Mouse (Mus musculus) hindbrain, embryonic 16.5 days (tissue): ENCODE measurements around the gene Gpr108. TPM values are rescaled to one million over a fixed set of nuclear protein-coding genes. Genes with fewer than 3 reads are reported as not detected.
"Not testable (repeated sequence)": the region's sequence is repeated elsewhere in the genome, so short reads cannot be mapped to it uniquely, and the experiment has no call there.

Experiments used
- ATAC-seq: fragments of 200-750 bp; cut with Nextera tagmentation; 2 replicates; pipeline ENCODE4 v1.8.0; 2017; ENCODE audit warnings: moderate TSS enrichment, moderate library complexity
- H3K27ac ChIP-seq: fragments of 300-500 bp; sonication (generic); 2 replicates; pipeline ENCODE4 v1.5.1; 2014; ENCODE audit warnings: low read depth, mild to moderate bottlenecking, control low read depth, low read length, moderate library complexity
- H3K27me3 ChIP-seq: fragments of 300-500 bp; sonication (generic); replicated peaks from 2 replicates; pipeline ENCODE4 v1.6.1; 2014; ENCODE audit warnings: low read length; ENCODE audit not compliant: control insufficient read depth, insufficient read depth
- H3K36me3 ChIP-seq: fragments of 300-500 bp; sonication (generic); 2 replicates; pipeline ENCODE4 v1.6.1; 2014; ENCODE audit warnings: mild to moderate bottlenecking, low read length, moderate library complexity, mixed read lengths; ENCODE audit not compliant: control insufficient read depth, insufficient read depth
- H3K4me1 ChIP-seq: fragments of 300-500 bp; sonication (generic); 2 replicates; pipeline ENCODE4 v1.6.1; 2014; ENCODE audit warnings: low read depth, low read length; ENCODE audit not compliant: control insufficient read depth, insufficient read depth
- H3K4me2 ChIP-seq: fragments of 300-500 bp; sonication (generic); 2 replicates; pipeline ENCODE4 v1.6.1; 2014; ENCODE audit warnings: mild to moderate bottlenecking, low read length, control low read depth, moderate library complexity
- H3K4me3 ChIP-seq: fragments of 300-500 bp; sonication (generic); 2 replicates; pipeline ENCODE4 v1.5.1; 2014; ENCODE audit warnings: mild to moderate bottlenecking, low read length, control low read depth, moderate library complexity
- H3K9ac ChIP-seq: fragments of 300-500 bp; sonication (generic); 2 replicates; pipeline ENCODE4 v1.6.1; 2014; ENCODE audit warnings: low read depth, mild to moderate bottlenecking, control low read depth, low read length, moderate library complexity
- H3K9me3 ChIP-seq: fragments of 300-500 bp; sonication (generic); 2 replicates; pipeline ENCODE4 v1.6.1; 2014; ENCODE audit warnings: mild to moderate bottlenecking, low read length, moderate library complexity; ENCODE audit not compliant: control insufficient read depth
- WGBS: fragments of 180-500 bp; shearing (Covaris S2); extraction: QIAGEN DNeasy Blood & Tissue Kit; methylation state at CpG from one replicate; pipeline ENCODE4 v1.1.7; 2014; 5-methylcytosine and 5-hydroxymethylcytosine counted together
- polyA plus RNA-seq: library from polyadenylated mRNA; unstranded; fragments of >200 nt; fragmentation: Nextera tagmentation; extraction: Ambion mirVana; gene quantifications from 2 replicates; pipeline ENCODE4 v1.2.1, GENCODE M21; 2015

Gene Gpr108
- polyA plus RNA-seq, 1 experiment from 2014 or later: 24.2 TPM

DNA sequence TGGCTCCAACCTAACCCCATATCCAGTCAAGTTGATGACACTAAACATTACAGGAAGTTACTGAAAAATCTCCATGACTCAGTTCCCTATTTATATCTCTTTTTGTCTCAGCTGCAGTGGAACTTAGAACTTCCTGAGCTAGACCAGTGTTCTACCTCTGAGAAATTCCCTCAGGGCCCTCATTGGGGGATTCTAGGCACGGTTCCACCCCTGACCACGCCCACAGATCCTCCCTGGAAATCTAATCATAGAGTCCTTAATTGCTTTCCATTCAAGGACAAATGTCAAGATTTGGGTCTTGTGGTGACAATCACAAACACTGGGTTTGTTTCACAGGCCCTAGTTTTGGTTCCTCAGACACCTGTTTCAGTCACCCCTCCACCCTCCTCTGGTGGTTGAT, 36.8 kb upstream of the Gpr108 start:
- no peak overlapping the region for H3K9ac ChIP-seq
- no peak overlapping the region for H3K4me2 ChIP-seq
- no peak overlapping the region for H3K27ac ChIP-seq
- no peaks in the 10 kb centered on the region for H3K36me3 ChIP-seq
- 56% methylated on average over 2 of the region's 2 CpGs for WGBS
- no peak for ATAC-seq
- no peaks in the 10 kb centered on the region for H3K4me1 ChIP-seq
- H3K27me3 ChIP-seq: no peaks in the 10 kb centered on the region
- no peaks in the 10 kb centered on the region for H3K9me3 ChIP-seq
- H3K4me3 ChIP-seq: no peak overlapping the region

- no peak overlapping the region for H3K9ac ChIP-seq
- H3K9me3 ChIP-seq: no peaks in the 10 kb centered on the region
- H3K27ac ChIP-seq: no peak overlapping the region
- H3K27me3 ChIP-seq: no peaks in the 10 kb centered on the region
- H3K4me1 ChIP-seq: no peaks in the 10 kb centered on the region
- no peak overlapping the region for H3K4me2 ChIP-seq
- no peaks in the 10 kb centered on the region for H3K36me3 ChIP-seq
- H3K4me3 ChIP-seq: no peak overlapping the region
- ATAC-seq: no peak
- WGBS: 77% methylated on average over 5 of the region's 5 CpGs
Observed at GRCm38 (mm10) chr17:57283906-57284305, 35.7 kb upstream of the Gpr108 start.

DNA sequence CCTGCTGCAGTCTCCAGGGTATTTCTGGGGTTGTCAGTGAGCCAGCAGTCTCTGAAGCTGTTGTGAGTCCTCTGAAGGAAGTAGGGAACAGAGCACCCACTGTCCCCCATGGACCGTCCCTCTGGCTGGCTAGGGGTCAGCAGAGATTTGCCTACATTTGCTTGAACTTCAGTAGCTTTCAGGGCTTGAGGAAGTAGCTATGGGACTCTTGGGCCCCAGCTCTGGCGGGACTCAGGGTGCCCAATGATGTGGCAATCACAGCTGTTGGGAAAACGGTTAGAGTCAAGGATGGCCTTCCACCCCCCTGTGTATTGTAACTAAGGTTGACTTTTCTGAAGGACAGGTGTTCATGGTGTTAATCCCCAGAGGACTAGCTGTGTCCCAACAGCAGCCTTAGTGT, 32.2 kb upstream of the Gpr108 start:
- H3K9ac ChIP-seq: no peak overlapping the region
- H3K27ac ChIP-seq: no peak overlapping the region
- WGBS: 90% methylated on average over 3 of the region's 3 CpGs
- H3K4me2 ChIP-seq: no peak overlapping the region
- peaks cover 10% of the 10 kb centered on the region for H3K4me1 ChIP-seq
- ATAC-seq: no peak
- no peaks in the 10 kb centered on the region; the same call in 1 of the 2 replicates for H3K27me3 ChIP-seq
- no peaks in the 10 kb centered on the region for H3K36me3 ChIP-seq
- H3K4me3 ChIP-seq: no peak overlapping the region
- H3K9me3 ChIP-seq: no peaks in the 10 kb centered on the region

DNA sequence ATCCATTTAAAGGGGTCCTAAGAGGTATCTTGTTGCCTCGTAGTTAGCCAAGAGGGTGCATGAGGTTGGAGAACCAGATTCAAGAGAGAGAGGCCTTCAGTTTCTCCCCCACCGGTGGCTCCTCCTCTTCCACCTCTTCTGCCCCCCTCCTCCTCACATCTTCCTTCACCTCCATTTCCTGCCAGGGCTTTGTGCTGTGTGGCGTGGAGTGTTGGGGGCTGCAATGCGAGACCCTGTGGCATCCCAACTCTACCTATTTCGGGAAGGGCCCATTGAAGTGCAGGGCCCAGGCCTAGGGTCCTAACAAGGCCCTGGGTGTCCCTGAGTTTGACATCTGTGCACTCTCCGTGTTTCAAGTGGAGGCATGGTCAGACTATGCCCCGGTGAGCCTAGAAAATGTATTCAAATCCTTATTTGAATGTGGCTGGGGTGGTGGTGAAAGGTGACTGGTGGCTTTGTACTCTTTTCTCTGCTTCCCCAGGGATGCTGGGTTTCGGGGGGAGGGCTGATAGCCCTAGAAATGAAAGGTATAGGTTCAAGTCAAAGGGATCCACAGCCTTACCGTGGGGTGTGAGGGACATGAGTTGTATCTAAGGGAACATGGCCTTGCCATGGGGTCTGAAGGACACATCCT, 31.5 kb upstream of the Gpr108 start:
- H3K9ac ChIP-seq: no peak overlapping the region
- no peak overlapping the region for H3K4me3 ChIP-seq
- no peaks in the 10 kb centered on the region; the same call in 1 of the 2 replicates for H3K27me3 ChIP-seq
- H3K4me1 ChIP-seq: peaks cover 10% of the 10 kb centered on the region
- ATAC-seq: no peak
- 63% methylated on average over 9 of the region's 9 CpGs for WGBS
- H3K9me3 ChIP-seq: no peaks in the 10 kb centered on the region
- H3K4me2 ChIP-seq: no peak overlapping the region
- no peak overlapping the region for H3K27ac ChIP-seq
- no peaks in the 10 kb centered on the region for H3K36me3 ChIP-seq

DNA sequence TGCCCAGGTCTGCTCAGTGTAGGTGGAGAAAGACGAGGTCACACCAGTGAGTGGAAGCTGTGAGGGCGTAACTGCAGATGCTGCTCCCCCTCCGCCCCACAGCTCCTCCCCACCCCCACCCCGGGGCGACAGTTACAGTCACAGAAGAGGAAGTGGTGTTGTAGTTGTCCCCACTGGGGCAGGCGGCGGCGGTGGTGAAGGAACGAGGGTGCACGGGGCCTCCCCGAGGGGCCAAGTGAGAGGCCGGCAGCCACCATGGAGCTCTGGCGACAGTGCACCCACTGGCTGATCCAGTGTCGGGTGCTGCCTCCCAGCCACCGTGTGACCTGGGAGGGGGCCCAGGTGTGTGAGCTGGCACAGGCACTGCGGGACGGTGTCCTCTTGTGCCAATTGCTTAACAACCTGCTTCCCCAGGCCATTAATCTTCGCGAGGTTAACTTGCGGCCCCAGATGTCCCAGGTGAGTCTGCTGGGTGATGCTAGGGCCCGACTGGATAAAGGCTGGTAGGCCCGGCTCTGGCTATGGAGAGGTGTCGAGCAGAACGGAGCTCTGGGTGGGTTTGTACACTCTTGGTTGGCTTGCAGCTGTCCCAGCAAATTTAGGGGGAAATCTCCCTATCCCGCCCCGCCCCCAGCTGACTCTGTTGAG, 30.8 kb upstream of the Gpr108 start, which contains the start of gene Vav1:
TSS of gene Vav1 (plus strand) at position 158 of the 648 bp plus-strand sequence.
- Histone ChIP-seq H3K4me1 (peaks cover 10% of the 10 kb centered on the region), H3K27me3 (no peaks in the 10 kb centered on the region; the same call in 1 of the 2 replicates), H3K4me2 (no peak within 1 kb of the TSS), H3K36me3 (no peaks in the 10 kb centered on the region), H3K9me3 (no peaks in the 10 kb centered on the region), H3K27ac (no peak within 1 kb of the TSS), H3K9ac (no peak within 1 kb of the TSS), H3K4me3 (no peak within 1 kb of the TSS)
- no peak for ATAC-seq
- WGBS: 69% methylated on average over 26 of the region's 26 CpGs

DNA sequence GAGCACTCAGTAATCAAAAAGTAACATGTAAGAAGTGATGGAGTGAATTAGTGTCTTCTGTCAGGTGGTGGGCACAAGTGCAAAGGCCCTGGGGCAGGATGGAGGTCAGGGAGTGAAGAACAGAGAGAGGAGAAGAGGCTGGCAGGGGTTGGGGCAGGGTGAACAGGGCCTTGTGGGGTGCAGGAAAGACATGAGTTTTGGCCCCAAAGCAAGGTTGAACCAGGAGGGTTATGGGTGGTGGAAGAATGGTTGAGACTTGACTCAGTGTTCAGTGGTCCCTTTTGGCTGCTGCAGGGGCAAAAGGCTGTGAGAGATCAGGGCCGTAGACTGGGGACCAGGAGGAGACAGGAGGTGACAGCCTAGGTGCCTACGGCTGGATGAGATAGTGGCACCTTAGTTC, 30.3 kb upstream of the Gpr108 start:
- Histone ChIP-seq H3K27me3 (no peaks in the 10 kb centered on the region; the same call in 1 of the 2 replicates), H3K27ac (no peak overlapping the region), H3K4me1 (peaks cover 10% of the 10 kb centered on the region), H3K36me3 (no peaks in the 10 kb centered on the region), H3K4me2 (no peak overlapping the region), H3K4me3 (no peak overlapping the region), H3K9ac (no peak overlapping the region), H3K9me3 (no peaks in the 10 kb centered on the region)
- 95% methylated on average over 2 of the region's 2 CpGs for WGBS
- no peak for ATAC-seq

DNA sequence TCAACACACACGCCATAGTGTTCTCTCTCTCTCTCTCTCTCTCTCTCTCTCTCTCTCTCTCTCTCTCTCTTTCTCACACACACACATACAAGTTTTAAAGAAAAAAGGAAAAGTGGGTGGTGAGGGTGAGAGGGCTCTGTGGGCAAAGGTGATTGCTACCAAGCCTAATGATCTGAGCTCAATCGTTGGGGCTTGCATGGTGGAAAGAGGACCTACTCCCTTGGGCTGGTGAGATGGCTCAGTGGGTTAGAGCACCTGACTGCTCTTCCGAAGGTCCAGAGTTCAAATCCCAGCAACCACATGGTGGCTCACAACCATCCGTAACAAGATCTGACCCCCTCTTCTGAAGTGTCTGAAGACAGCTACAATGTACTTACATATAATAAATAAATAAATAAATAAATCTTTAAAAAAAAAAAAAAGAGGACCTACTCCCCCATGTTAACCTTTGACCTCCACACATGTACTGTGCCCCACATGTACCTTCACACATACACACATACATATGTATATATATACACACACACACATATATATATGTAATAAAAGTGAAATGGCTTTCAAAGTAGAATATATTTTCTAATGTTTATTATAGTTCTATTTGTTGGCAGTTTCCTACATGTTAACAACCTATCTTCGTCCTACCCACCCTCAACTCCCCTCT, 29.5 kb upstream of the Gpr108 start:
- ATAC-seq, H3K4me1 ChIP-seq, H3K27me3 ChIP-seq, H3K36me3 ChIP-seq, H3K4me2 ChIP-seq, H3K27ac ChIP-seq, H3K9ac ChIP-seq, H3K9me3 ChIP-seq, H3K4me3 ChIP-seq: not testable (repeated sequence)
- WGBS: 88% methylated on average over 4 of the region's 5 CpGs

- Histone ChIP-seq H3K27ac (peak overlapping the region; percentile 13; the same call in 1 of the 2 replicates), H3K27me3 (peaks cover 2% of the 10 kb centered on the region; the same call in 1 of the 2 replicates), H3K4me1 (peaks cover 10% of the 10 kb centered on the region), H3K9me3 (no peaks in the 10 kb centered on the region), H3K9ac (peak overlapping the region; percentile 67), H3K4me2 (peak overlapping the region; percentile 61), H3K36me3 (no peaks in the 10 kb centered on the region), H3K4me3 (peak overlapping the region; percentile 57)
- ATAC-seq: peak; percentile 83
- under 1% methylated on average over 20 of the region's 20 CpGs for WGBS
Observed at GRCm38 (mm10) chr17:57276634-57277121, 28.4 kb upstream of the Gpr108 start.

DNA sequence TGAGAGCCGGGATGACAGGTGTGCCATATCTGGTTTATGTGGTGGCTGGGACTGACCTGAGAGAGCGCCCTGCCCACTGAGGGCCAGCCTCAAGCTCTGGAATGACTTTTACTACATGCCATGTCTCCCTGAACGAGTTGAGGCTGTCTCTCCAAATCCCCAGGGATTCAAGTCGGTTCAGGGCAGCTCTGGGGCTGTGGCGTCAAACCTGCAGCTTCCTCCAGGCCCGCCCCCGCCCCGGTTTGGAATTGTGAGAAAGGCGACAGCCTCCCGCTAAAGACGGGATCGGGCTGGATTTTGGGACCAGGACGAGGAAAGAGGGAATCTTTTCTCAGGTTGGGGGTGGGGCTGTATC, 27.7 kb upstream of the Gpr108 start:
- Histone ChIP-seq H3K9me3 (no peaks in the 10 kb centered on the region), H3K9ac (peak overlapping the region; percentile 67), H3K27ac (no peak overlapping the region; the same call in 1 of the 2 replicates), H3K4me2 (peak overlapping the region; percentile 61), H3K4me1 (peaks cover 10% of the 10 kb centered on the region), H3K27me3 (peaks cover 2% of the 10 kb centered on the region; the same call in 1 of the 2 replicates), H3K4me3 (peak overlapping the region; percentile 57), H3K36me3 (no peaks in the 10 kb centered on the region)
- peak; percentile 48 for ATAC-seq
- WGBS: 4% methylated on average over 13 of the region's 13 CpGs
